Mouse (Mus musculus): ENCODE measurements around the gene Scimp. TPM values are rescaled to one million over a fixed set of nuclear protein-coding genes. Genes with fewer than 3 reads are reported as not detected.

Gene Scimp
- polyA plus RNA-seq, 1 experiment from 2014 or later: not detected

GRCm38 (mm10) chr11:70831201-70831600 is 18.8 kb upstream of the Scimp start:
- Histone ChIP-seq H3K9me3 (replicated peaks) (peaks cover 4% of the 10 kb centered on the region; the same call in 1 of the 2 replicates), H3K4me1 (0 out of 2 replicates have a peak, but pooled peaks cover 5% of the 10 kb centered on the region), H3K27me3 (ENCODE audit: low read depth, poor library complexity, severe bottlenecking) (no peaks in the 10 kb centered on the region), H3K27ac (replicated peaks) (no peak overlapping the region), H3K4me3 (no peak overlapping the region), H3K36me3 (no peaks in the 10 kb centered on the region)
- 50% methylated on average over 3 of the region's 3 CpGs for WGBS
- no peak for DNase-seq (ENCODE audit: low spot score)

GRCm38 (mm10) chr11:70828975-70829615 is 16.7 kb upstream of the Scimp start:
- Histone ChIP-seq H3K27me3 (ENCODE audit: low read depth, poor library complexity, severe bottlenecking) (no peaks in the 10 kb centered on the region), H3K27ac (replicated peaks) (no peak overlapping the region), H3K4me3 (no peak overlapping the region), H3K4me1 (no peaks in the 10 kb centered on the region), H3K36me3 (no peaks in the 10 kb centered on the region), H3K9me3 (replicated peaks) (peaks cover 4% of the 10 kb centered on the region; the same call in 1 of the 2 replicates)
- 87% methylated on average over 11 of the region's 11 CpGs for WGBS
- DNase-seq (ENCODE audit: low spot score): no peak

- H3K4me1 ChIP-seq: no peaks in the 10 kb centered on the region; the same call in 1 of the 2 replicates
- H3K4me3 ChIP-seq: no peak overlapping the region
- no peaks in the 10 kb centered on the region for H3K36me3 ChIP-seq
- no peaks in the 10 kb centered on the region for H3K9me3 ChIP-seq (replicated peaks)
- no peaks in the 10 kb centered on the region for H3K27me3 ChIP-seq (ENCODE audit: low read depth, poor library complexity, severe bottlenecking)
- WGBS: 85% methylated on average over 2 of the region's 2 CpGs
- no peak for DNase-seq (ENCODE audit: low spot score)
- no peak overlapping the region for H3K27ac ChIP-seq (replicated peaks)
These were observed 13.8 kb upstream of the Scimp start for GRCm38 (mm10) chr11:70826207-70826606.

GRCm38 (mm10) chr11:70821728-70822591 is 9.6 kb upstream of the Scimp start:
- Histone ChIP-seq H3K4me3 (no peak overlapping the region), H3K4me1 (no peaks in the 10 kb centered on the region; the same call in 1 of the 2 replicates), H3K9me3 (replicated peaks) (no peaks in the 10 kb centered on the region), H3K27ac (replicated peaks) (no peak overlapping the region), H3K36me3 (no peaks in the 10 kb centered on the region), H3K27me3 (ENCODE audit: low read depth, poor library complexity, severe bottlenecking) (no peaks in the 10 kb centered on the region)
- 68% methylated on average over 17 of the region's 17 CpGs for WGBS
- no peak for DNase-seq (ENCODE audit: low spot score)

- no peaks in the 10 kb centered on the region for H3K27me3 ChIP-seq (ENCODE audit: low read depth, poor library complexity, severe bottlenecking)
- 88% methylated on average over 8 of the region's 8 CpGs for WGBS
- no peak overlapping the region for H3K4me3 ChIP-seq
- H3K36me3 ChIP-seq: no peaks in the 10 kb centered on the region
- H3K9me3 ChIP-seq (replicated peaks): no peaks in the 10 kb centered on the region
- H3K27ac ChIP-seq (replicated peaks): no peak overlapping the region
- DNase-seq (ENCODE audit: low spot score): no peak
- no peaks in the 10 kb centered on the region; the same call in 1 of the 2 replicates for H3K4me1 ChIP-seq
These were observed 7.7 kb upstream of the Scimp start for GRCm38 (mm10) chr11:70820120-70820519.

- WGBS: 82% methylated on average over 4 of the region's 4 CpGs
These were observed 4.4 kb upstream of the Scimp start for GRCm38 (mm10) chr11:70816770-70817169.

GRCm38 (mm10) chr11:70815498-70816078 is 3.2 kb upstream of the Scimp start:
- Histone ChIP-seq H3K9me3 (replicated peaks) (no peaks in the 10 kb centered on the region), H3K27ac (replicated peaks) (no peak overlapping the region), H3K4me3 (no peak overlapping the region), H3K4me1 (no peaks in the 10 kb centered on the region), H3K27me3 (ENCODE audit: low read depth, poor library complexity, severe bottlenecking) (no peaks in the 10 kb centered on the region), H3K36me3 (no peaks in the 10 kb centered on the region)
- WGBS: 31% methylated on average over 6 of the region's 6 CpGs
- peak; percentile 61 for DNase-seq (ENCODE audit: low spot score)

More at GRCm38 (mm10) chr11:70816770-70817169, 4.4 kb upstream of the Scimp start:
- Histone ChIP-seq H3K4me3 (no peak overlapping the region), H3K27me3 (ENCODE audit: low read depth, poor library complexity, severe bottlenecking) (no peaks in the 10 kb centered on the region), H3K4me1 (no peaks in the 10 kb centered on the region; the same call in 1 of the 2 replicates), H3K9me3 (replicated peaks) (no peaks in the 10 kb centered on the region), H3K36me3 (no peaks in the 10 kb centered on the region), H3K27ac (replicated peaks) (no peak overlapping the region)
- no peak for DNase-seq (ENCODE audit: low spot score)

GRCm38 (mm10) chr11:70815071-70815470 is 2.7 kb upstream of the Scimp start:
- Histone ChIP-seq H3K4me3 (no peak overlapping the region), H3K27me3 (ENCODE audit: low read depth, poor library complexity, severe bottlenecking) (no peaks in the 10 kb centered on the region), H3K9me3 (replicated peaks) (no peaks in the 10 kb centered on the region), H3K4me1 (no peaks in the 10 kb centered on the region), H3K36me3 (no peaks in the 10 kb centered on the region), H3K27ac (replicated peaks) (no peak overlapping the region)
- no peak for DNase-seq (ENCODE audit: low spot score)
- 86% methylated on average over 8 of the region's 8 CpGs for WGBS

- no peak for DNase-seq (ENCODE audit: low spot score)
These were observed 730 bp downstream of the Scimp start for GRCm38 (mm10) chr11:70811471-70812240.

GRCm38 (mm10) chr11:70811041-70811440 is 1.3 kb downstream of the Scimp start:
- Histone ChIP-seq H3K4me3 (no peak overlapping the region), H3K4me1 (peaks cover 7% of the 10 kb centered on the region), H3K36me3 (no peaks in the 10 kb centered on the region), H3K27me3 (ENCODE audit: low read depth, poor library complexity, severe bottlenecking) (no peaks in the 10 kb centered on the region), H3K9me3 (replicated peaks) (no peaks in the 10 kb centered on the region), H3K27ac (replicated peaks) (no peak overlapping the region)
- 91% methylated on average over 5 of the region's 5 CpGs for WGBS
- no peak for DNase-seq (ENCODE audit: low spot score)

More at GRCm38 (mm10) chr11:70811471-70812240, 730 bp downstream of the Scimp start:
- 83% methylated on average over 13 of the region's 13 CpGs for WGBS
- Histone ChIP-seq H3K9me3 (replicated peaks) (no peaks in the 10 kb centered on the region), H3K4me3 (no peak overlapping the region), H3K27me3 (ENCODE audit: low read depth, poor library complexity, severe bottlenecking) (no peaks in the 10 kb centered on the region), H3K36me3 (no peaks in the 10 kb centered on the region), H3K4me1 (peaks cover 7% of the 10 kb centered on the region), H3K27ac (replicated peaks) (no peak overlapping the region)

GRCm38 (mm10) chr11:70809011-70809410 is 3.4 kb downstream of the Scimp start:
- Histone ChIP-seq H3K4me3 (no peak overlapping the region), H3K27ac (replicated peaks) (no peak overlapping the region), H3K9me3 (replicated peaks) (no peaks in the 10 kb centered on the region), H3K36me3 (no peaks in the 10 kb centered on the region), H3K4me1 (peaks cover 7% of the 10 kb centered on the region), H3K27me3 (ENCODE audit: low read depth, poor library complexity, severe bottlenecking) (no peaks in the 10 kb centered on the region)
- no peak for DNase-seq (ENCODE audit: low spot score)
- WGBS: 17% methylated on average over 1 of the region's 1 CpGs

GRCm38 (mm10) chr11:70808101-70808500 is 4.3 kb downstream of the Scimp start:
- H3K36me3 ChIP-seq: no peaks in the 10 kb centered on the region
- no peak overlapping the region for H3K27ac ChIP-seq (replicated peaks)
- H3K9me3 ChIP-seq (replicated peaks): no peaks in the 10 kb centered on the region
- no peak overlapping the region for H3K4me3 ChIP-seq
- H3K27me3 ChIP-seq (ENCODE audit: low read depth, poor library complexity, severe bottlenecking): no peaks in the 10 kb centered on the region
- peaks cover 7% of the 10 kb centered on the region for H3K4me1 ChIP-seq
- no peak for DNase-seq (ENCODE audit: low spot score)
- 67% methylated on average over 3 of the region's 3 CpGs for WGBS

All from midbrain, embryonic 10.5 days (tissue).